Mouse (Mus musculus) thymus, adult 2 months (tissue): Measurements from ENCODE around the gene Slc18b1.

Experiments
- CTCF ChIP-seq: fragments of 200-500 bp; IDR thresholded peaks from 2 replicates; pipeline ENCODE4 v1.5.1; 2012; ENCODE audit warnings: mild to moderate bottlenecking, control low read depth, low read length, moderate library complexity, borderline replicate concordance; ENCODE audit not compliant: control insufficient read depth, poor library complexity, insufficient read depth; ENCODE audit errors: extremely low read depth
- POLR2A ChIP-seq: fragments of 200-500 bp; IDR thresholded peaks from 2 replicates; pipeline ENCODE4 v1.6.1; 2012; ENCODE audit warnings: mild to moderate bottlenecking, low read length, control low read depth, moderate library complexity; ENCODE audit not compliant: control insufficient read depth, poor library complexity, insufficient read depth; ENCODE audit errors: extremely low read depth

DNA sequence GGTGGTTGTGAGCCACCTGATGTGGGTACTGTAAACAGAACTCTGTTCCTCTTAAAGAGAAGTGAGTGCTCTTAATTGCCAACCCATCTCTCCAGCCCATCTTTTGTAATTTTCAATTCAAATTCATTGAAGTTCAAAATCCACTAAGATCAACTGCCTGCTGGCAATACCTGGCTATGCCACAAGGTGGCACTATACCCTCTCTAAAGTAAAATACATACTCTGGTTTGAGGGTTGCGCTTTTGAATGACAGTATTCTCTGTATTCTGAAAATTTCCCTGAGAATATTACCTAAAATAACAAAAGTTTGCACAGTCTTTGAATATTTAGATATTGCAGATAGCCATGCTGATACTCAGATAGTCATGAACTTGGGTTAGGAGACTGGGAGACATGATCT, 18.4 kb downstream of the Slc18b1 start:
- TF ChIP-seq POLR2A (no peak), CTCF (no peak)
